Mouse (Mus musculus) myocyte (in vitro differentiated cells): ENCODE data around the gene Fat3. TPM values are rescaled to one million over a fixed set of nuclear protein-coding genes. Genes with fewer than 3 reads are reported as not detected.

ENCODE experiments used
- H3K27me3 ChIP-seq: one replicate; pipeline ENCODE4 v1.6.1; 2011; ENCODE audit not compliant: control insufficient read depth, insufficient read depth, insufficient read length
- H3K36me3 ChIP-seq: one replicate; pipeline ENCODE4 v1.6.1; 2011; ENCODE audit not compliant: control insufficient read depth, insufficient read depth
- H3K4me2 ChIP-seq: one replicate; pipeline ENCODE4 v1.6.1; 2011; ENCODE audit warnings: low read depth, control low read depth
- H3K4me3 ChIP-seq: one replicate; pipeline ENCODE4 v1.5.1; 2011; ENCODE audit warnings: mild to moderate bottlenecking, control low read depth, moderate library complexity
- H3K79me2 ChIP-seq: one replicate; pipeline ENCODE4 v1.6.1; 2011; ENCODE audit not compliant: control insufficient read depth, insufficient read depth
- H3ac ChIP-seq: one replicate; pipeline ENCODE4 v1.6.1; 2011; ENCODE audit not compliant: control insufficient read depth, insufficient read length
- CEBPB ChIP-seq: IDR thresholded peaks from 2 replicates; pipeline ENCODE4 v1.6.1; 2011; ENCODE audit warnings: mild to moderate bottlenecking, moderate library complexity; ENCODE audit not compliant: poor library complexity, insufficient read depth, severe bottlenecking
- E2F4 ChIP-seq: IDR thresholded peaks from one replicate; pipeline ENCODE4 v1.6.1; 2011; ENCODE audit warnings: mild to moderate bottlenecking, control low read depth, moderate library complexity; ENCODE audit not compliant: insufficient read depth
- MAX ChIP-seq: IDR thresholded peaks from one replicate; pipeline ENCODE4 v1.6.1; 2011; ENCODE audit warnings: low read depth, mild to moderate bottlenecking, control low read depth
- MYOD1 ChIP-seq, 3 experiments: IDR thresholded peaks; one replicate each; pipeline ENCODE4 v1.6.1; 2011; ENCODE audit warnings: control low read depth in 2 of 3, low read depth in 2 of 3, mild to moderate bottlenecking in 2 of 3, moderate library complexity in 1 of 3; ENCODE audit not compliant: insufficient read length in 2 of 3, control insufficient read depth in 1 of 3
- MYOG ChIP-seq, 3 experiments: IDR thresholded peaks; one replicate each; pipeline ENCODE4 v1.6.1; 2011; ENCODE audit warnings: control low read depth in 2 of 3, low read depth in 2 of 3, mild to moderate bottlenecking in 2 of 3; ENCODE audit not compliant: insufficient read length in 2 of 3, control insufficient read depth in 1 of 3, insufficient read depth in 1 of 3
- POLR2A ChIP-seq: IDR thresholded peaks from one replicate; pipeline ENCODE4 v1.6.1; 2011; ENCODE audit warnings: low read depth, mild to moderate bottlenecking, control low read depth, moderate library complexity; ENCODE audit not compliant: insufficient read length
- POLR2AphosphoS2 ChIP-seq: IDR thresholded peaks from one replicate; pipeline ENCODE4 v1.6.1; 2011; ENCODE audit warnings: low read depth, control low read depth; ENCODE audit not compliant: insufficient read length
- REST ChIP-seq: IDR thresholded peaks from one replicate; pipeline ENCODE4 v1.6.1; 2011; ENCODE audit warnings: mild to moderate bottlenecking, control low read depth, moderate library complexity; ENCODE audit not compliant: insufficient read depth, insufficient read length
- SRF ChIP-seq: IDR thresholded peaks from one replicate; pipeline ENCODE4 v1.6.1; 2011; ENCODE audit warnings: low read depth; ENCODE audit not compliant: control insufficient read depth, insufficient read length
- TCF12 ChIP-seq: IDR thresholded peaks from one replicate; pipeline ENCODE4 v1.6.1; 2011; ENCODE audit warnings: mild to moderate bottlenecking, control low read depth; ENCODE audit not compliant: poor library complexity, insufficient read depth, severe bottlenecking
- TCF3 ChIP-seq: IDR thresholded peaks from one replicate; pipeline ENCODE4 v1.6.1; 2011; ENCODE audit warnings: low read depth, control low read depth; ENCODE audit not compliant: insufficient read length
- USF1 ChIP-seq: IDR thresholded peaks from one replicate; pipeline ENCODE4 v1.6.1; 2011; ENCODE audit warnings: low read depth, mild to moderate bottlenecking, control low read depth, moderate library complexity
- polyA plus RNA-seq: library from polyadenylated mRNA; unstranded; fragments of >200 nt; fragmentation: generic; extraction: Trizol; gene quantifications from one replicate; pipeline ENCODE4 v1.2.1, GENCODE M21; 2012; ENCODE audit warnings: missing spikeins

Gene Fat3
- polyA plus RNA-seq, 1 experiment = not detected

- H3K79me2 ChIP-seq = no peaks in the 10 kb centered on the region
Measured at GRCm38 (mm10) chr9:16502673-16503343, 1.7 kb upstream of the Fat3 start.

GRCm38 (mm10) chr9:16501990-16502672, 1.0 kb upstream of the Fat3 start:
- H3K27me3 ChIP-seq = peaks cover 4% of the 10 kb centered on the region
- TF ChIP-seq TCF12 (no peak), MYOD1 (IDR thresholded peaks at IDR 0.05; ENCODE audit: control insufficient read depth in 1 of 3, insufficient read length in 2 of 3, low read depth in 2 of 3) (no peak), MYOG (IDR thresholded peaks at IDR 0.05; ENCODE audit: control insufficient read depth in 1 of 3, insufficient read depth in 1 of 3, insufficient read length in 2 of 3, low read depth in 2 of 3) (no peak), CEBPB (no peak), POLR2AphosphoS2 (no peak), E2F4 (no peak), REST (no peak), SRF (no peak), USF1 (no peak), POLR2A (no peak), MAX (no peak), TCF3 (no peak)
- H3ac ChIP-seq = no peak overlapping the region
- H3K4me3 ChIP-seq = no peak overlapping the region
- no peaks in the 10 kb centered on the region for H3K79me2 ChIP-seq
- no peaks in the 10 kb centered on the region for H3K36me3 ChIP-seq
- H3K4me2 ChIP-seq = no peak overlapping the region

More at GRCm38 (mm10) chr9:16502673-16503343, 1.7 kb upstream of the Fat3 start:
- no peak for TF ChIP-seq CEBPB
- no peak for TF ChIP-seq TCF3
- no peak for TF ChIP-seq MYOG (IDR thresholded peaks at IDR 0.05; ENCODE audit: control insufficient read depth in 1 of 3, insufficient read depth in 1 of 3, insufficient read length in 2 of 3, low read depth in 2 of 3)
- TF ChIP-seq SRF = no peak
- TF ChIP-seq POLR2A = no peak
- TF ChIP-seq MAX = no peak
- TF ChIP-seq E2F4 = no peak
- TF ChIP-seq REST = no peak
- TF ChIP-seq POLR2AphosphoS2 = no peak
- TF ChIP-seq MYOD1 (IDR thresholded peaks at IDR 0.05; ENCODE audit: control insufficient read depth in 1 of 3, insufficient read length in 2 of 3, low read depth in 2 of 3) = no peak
- no peak for TF ChIP-seq TCF12
- no peak for TF ChIP-seq USF1
- peaks cover 4% of the 10 kb centered on the region for H3K27me3 ChIP-seq
- H3ac ChIP-seq = no peak overlapping the region
- no peaks in the 10 kb centered on the region for H3K36me3 ChIP-seq
- H3K4me2 ChIP-seq = no peak overlapping the region
- no peak overlapping the region for H3K4me3 ChIP-seq

- Histone ChIP-seq H3K79me2 (no peaks in the 10 kb centered on the region), H3K4me3 (no peak overlapping the region), H3ac (no peak overlapping the region), H3K36me3 (no peaks in the 10 kb centered on the region), H3K27me3 (peaks cover 4% of the 10 kb centered on the region), H3K4me2 (no peak overlapping the region)
- TF ChIP-seq REST (no peak), TCF12 (no peak), POLR2AphosphoS2 (no peak), E2F4 (no peak), MYOG (IDR thresholded peaks at IDR 0.05; ENCODE audit: control insufficient read depth in 1 of 3, insufficient read depth in 1 of 3, insufficient read length in 2 of 3, low read depth in 2 of 3) (no peak), TCF3 (no peak), CEBPB (no peak), USF1 (no peak), MAX (no peak), SRF (no peak), POLR2A (no peak), MYOD1 (IDR thresholded peaks at IDR 0.05; ENCODE audit: control insufficient read depth in 1 of 3, insufficient read length in 2 of 3, low read depth in 2 of 3) (no peak)
Measured at GRCm38 (mm10) chr9:16500382-16501185, 501 bp downstream of the Fat3 start.

GRCm38 (mm10) chr9:16499621-16500381, 1.3 kb downstream of the Fat3 start:
- no peak overlapping the region for H3K4me3 ChIP-seq
- no peak overlapping the region for H3ac ChIP-seq
- no peaks in the 10 kb centered on the region for H3K79me2 ChIP-seq
- peaks cover 4% of the 10 kb centered on the region for H3K27me3 ChIP-seq
- no peaks in the 10 kb centered on the region for H3K36me3 ChIP-seq
- no peak overlapping the region for H3K4me2 ChIP-seq
- TF ChIP-seq E2F4 = no peak
- TF ChIP-seq CEBPB = no peak
- TF ChIP-seq TCF3 = no peak
- TF ChIP-seq USF1 = no peak
- no peak for TF ChIP-seq REST
- TF ChIP-seq MAX = no peak
- no peak for TF ChIP-seq TCF12
- no peak for TF ChIP-seq POLR2AphosphoS2
- TF ChIP-seq POLR2A = no peak
- TF ChIP-seq SRF = no peak
- no peak for TF ChIP-seq MYOD1 (IDR thresholded peaks at IDR 0.05; ENCODE audit: control insufficient read depth in 1 of 3, insufficient read length in 2 of 3, low read depth in 2 of 3)
- TF ChIP-seq MYOG (IDR thresholded peaks at IDR 0.05; ENCODE audit: control insufficient read depth in 1 of 3, insufficient read depth in 1 of 3, insufficient read length in 2 of 3, low read depth in 2 of 3) = no peak
